Mouse (Mus musculus): ENCODE results near the gene Acpp. TPM values are rescaled to one million over a fixed set of nuclear protein-coding genes. Genes with fewer than 3 reads are reported as not detected.
A peak's percentile ranks its signal among the peaks of the same experiment; 100 is the strongest.

The Acpp gene
- polyA plus RNA-seq, 1 experiment from 2014 or later = 0.55 TPM

GRCm38 (mm10) chr9:104315499-104315898 lies 22.0 kb downstream of the Acpp start:
- Histone ChIP-seq H3K36me3 (ENCODE audit: control insufficient read depth, insufficient read depth, low read length) (no peaks in the 10 kb centered on the region), H3K27ac (ENCODE audit: low read length) (no peak overlapping the region), H3K27me3 (ENCODE audit: control insufficient read depth, insufficient read depth, low read depth, low read length) (no peaks in the 10 kb centered on the region), H3K9ac (ENCODE audit: low read depth, low read length) (no peak overlapping the region), H3K4me2 (ENCODE audit: low read length) (no peak overlapping the region), H3K4me1 (ENCODE audit: control insufficient read depth, insufficient read depth, low read length) (no peaks in the 10 kb centered on the region), H3K9me3 (replicated peaks; ENCODE audit: control insufficient read depth, low read length, poor library complexity, severe bottlenecking) (no peaks in the 10 kb centered on the region), H3K4me3 (ENCODE audit: low read depth, low read length) (no peak overlapping the region)
- peak; percentile 45; the same call in 1 of the 2 replicates for ATAC-seq
- WGBS = 10% methylated on average over 10 of the region's 10 CpGs

GRCm38 (mm10) chr9:104306734-104307133 lies 30.8 kb downstream of the Acpp start:
- no peak for ATAC-seq
- 12% methylated on average over 6 of the region's 6 CpGs for WGBS

GRCm38 (mm10) chr9:104305333-104306111 lies 32.0 kb downstream of the Acpp start:
- WGBS = 95% methylated on average over 6 of the region's 6 CpGs
- Histone ChIP-seq H3K9me3 (replicated peaks; ENCODE audit: control insufficient read depth, low read length, poor library complexity, severe bottlenecking) (no peaks in the 10 kb centered on the region), H3K36me3 (ENCODE audit: control insufficient read depth, insufficient read depth, low read length) (no peaks in the 10 kb centered on the region), H3K27ac (ENCODE audit: low read length) (no peak overlapping the region), H3K4me1 (ENCODE audit: control insufficient read depth, insufficient read depth, low read length) (no peaks in the 10 kb centered on the region), H3K4me2 (ENCODE audit: low read length) (no peak overlapping the region), H3K9ac (ENCODE audit: low read depth, low read length) (no peak overlapping the region), H3K27me3 (ENCODE audit: control insufficient read depth, insufficient read depth, low read depth, low read length) (no peaks in the 10 kb centered on the region), H3K4me3 (ENCODE audit: low read depth, low read length) (no peak overlapping the region)
- ATAC-seq = no peak

More at GRCm38 (mm10) chr9:104306734-104307133, 30.8 kb downstream of the Acpp start:
- Histone ChIP-seq H3K36me3 (ENCODE audit: control insufficient read depth, insufficient read depth, low read length) (no peaks in the 10 kb centered on the region), H3K9ac (ENCODE audit: low read depth, low read length) (no peak overlapping the region), H3K27ac (ENCODE audit: low read length) (no peak overlapping the region), H3K4me3 (ENCODE audit: low read depth, low read length) (no peak overlapping the region), H3K9me3 (replicated peaks; ENCODE audit: control insufficient read depth, low read length, poor library complexity, severe bottlenecking) (no peaks in the 10 kb centered on the region), H3K4me2 (ENCODE audit: low read length) (no peak overlapping the region), H3K4me1 (ENCODE audit: control insufficient read depth, insufficient read depth, low read length) (no peaks in the 10 kb centered on the region), H3K27me3 (ENCODE audit: control insufficient read depth, insufficient read depth, low read depth, low read length) (no peaks in the 10 kb centered on the region)

GRCm38 (mm10) chr9:104304800-104305199 lies 32.7 kb downstream of the Acpp start:
- no peak overlapping the region for H3K27ac ChIP-seq (ENCODE audit: low read length)
- no peak for ATAC-seq
- H3K27me3 ChIP-seq (ENCODE audit: control insufficient read depth, insufficient read depth, low read depth, low read length) = no peaks in the 10 kb centered on the region
- H3K4me3 ChIP-seq (ENCODE audit: low read depth, low read length) = no peak overlapping the region
- H3K9ac ChIP-seq (ENCODE audit: low read depth, low read length) = no peak overlapping the region
- no peaks in the 10 kb centered on the region for H3K9me3 ChIP-seq (replicated peaks; ENCODE audit: control insufficient read depth, low read length, poor library complexity, severe bottlenecking)
- H3K4me1 ChIP-seq (ENCODE audit: control insufficient read depth, insufficient read depth, low read length) = no peaks in the 10 kb centered on the region
- no peak overlapping the region for H3K4me2 ChIP-seq (ENCODE audit: low read length)
- WGBS = 82% methylated on average over 10 of the region's 10 CpGs
- H3K36me3 ChIP-seq (ENCODE audit: control insufficient read depth, insufficient read depth, low read length) = no peaks in the 10 kb centered on the region

GRCm38 (mm10) chr9:104304376-104304775 lies 33.2 kb downstream of the Acpp start:
- H3K4me2 ChIP-seq (ENCODE audit: low read length) = no peak overlapping the region
- ATAC-seq = no peak
- H3K4me3 ChIP-seq (ENCODE audit: low read depth, low read length) = no peak overlapping the region
- H3K9me3 ChIP-seq (replicated peaks; ENCODE audit: control insufficient read depth, low read length, poor library complexity, severe bottlenecking) = no peaks in the 10 kb centered on the region
- H3K27ac ChIP-seq (ENCODE audit: low read length) = no peak overlapping the region
- no peaks in the 10 kb centered on the region for H3K4me1 ChIP-seq (ENCODE audit: control insufficient read depth, insufficient read depth, low read length)
- no peak overlapping the region for H3K9ac ChIP-seq (ENCODE audit: low read depth, low read length)
- H3K36me3 ChIP-seq (ENCODE audit: control insufficient read depth, insufficient read depth, low read length) = no peaks in the 10 kb centered on the region
- H3K27me3 ChIP-seq (ENCODE audit: control insufficient read depth, insufficient read depth, low read depth, low read length) = no peaks in the 10 kb centered on the region
- 78% methylated on average over 4 of the region's 4 CpGs for WGBS

GRCm38 (mm10) chr9:104300569-104300968 lies 37.0 kb downstream of the Acpp start:
- no peak overlapping the region for H3K4me3 ChIP-seq (ENCODE audit: low read depth, low read length)
- H3K27ac ChIP-seq (ENCODE audit: low read length) = no peak overlapping the region
- no peaks in the 10 kb centered on the region for H3K27me3 ChIP-seq (ENCODE audit: control insufficient read depth, insufficient read depth, low read depth, low read length)
- H3K9ac ChIP-seq (ENCODE audit: low read depth, low read length) = no peak overlapping the region
- no peak overlapping the region for H3K4me2 ChIP-seq (ENCODE audit: low read length)
- H3K36me3 ChIP-seq (ENCODE audit: control insufficient read depth, insufficient read depth, low read length) = no peaks in the 10 kb centered on the region
- 82% methylated on average over 12 of the region's 12 CpGs for WGBS
- no peaks in the 10 kb centered on the region for H3K9me3 ChIP-seq (replicated peaks; ENCODE audit: control insufficient read depth, low read length, poor library complexity, severe bottlenecking)
- H3K4me1 ChIP-seq (ENCODE audit: control insufficient read depth, insufficient read depth, low read length) = no peaks in the 10 kb centered on the region
- ATAC-seq = no peak

GRCm38 (mm10) chr9:104297041-104297440 lies 40.5 kb downstream of the Acpp start:
- Histone ChIP-seq H3K9me3 (replicated peaks; ENCODE audit: control insufficient read depth, low read length, poor library complexity, severe bottlenecking) (no peaks in the 10 kb centered on the region), H3K27me3 (ENCODE audit: control insufficient read depth, insufficient read depth, low read depth, low read length) (no peaks in the 10 kb centered on the region), H3K27ac (ENCODE audit: low read length) (no peak overlapping the region), H3K36me3 (ENCODE audit: control insufficient read depth, insufficient read depth, low read length) (no peaks in the 10 kb centered on the region), H3K4me1 (ENCODE audit: control insufficient read depth, insufficient read depth, low read length) (no peaks in the 10 kb centered on the region), H3K4me2 (ENCODE audit: low read length) (no peak overlapping the region), H3K4me3 (ENCODE audit: low read depth, low read length) (no peak overlapping the region), H3K9ac (ENCODE audit: low read depth, low read length) (no peak overlapping the region)
- ATAC-seq = no peak
- 82% methylated on average over 3 of the region's 3 CpGs for WGBS

GRCm38 (mm10) chr9:104284934-104285333 lies 52.6 kb downstream of the Acpp start:
- no peak overlapping the region for H3K9ac ChIP-seq (ENCODE audit: low read depth, low read length)
- H3K4me3 ChIP-seq (ENCODE audit: low read depth, low read length) = no peak overlapping the region
- H3K9me3 ChIP-seq (replicated peaks; ENCODE audit: control insufficient read depth, low read length, poor library complexity, severe bottlenecking) = no peaks in the 10 kb centered on the region
- no peaks in the 10 kb centered on the region for H3K36me3 ChIP-seq (ENCODE audit: control insufficient read depth, insufficient read depth, low read length)
- no peaks in the 10 kb centered on the region for H3K27me3 ChIP-seq (ENCODE audit: control insufficient read depth, insufficient read depth, low read depth, low read length)
- 76% methylated on average over 6 of the region's 6 CpGs for WGBS
- no peak overlapping the region for H3K27ac ChIP-seq (ENCODE audit: low read length)
- H3K4me2 ChIP-seq (ENCODE audit: low read length) = no peak overlapping the region
- ATAC-seq = no peak
- no peaks in the 10 kb centered on the region for H3K4me1 ChIP-seq (ENCODE audit: control insufficient read depth, insufficient read depth, low read length)

- ATAC-seq = no peak
- no peak overlapping the region for H3K9ac ChIP-seq (ENCODE audit: low read depth, low read length)
- H3K4me2 ChIP-seq (ENCODE audit: low read length) = no peak overlapping the region
- H3K4me3 ChIP-seq (ENCODE audit: low read depth, low read length) = no peak overlapping the region
- 15% methylated on average over 8 of the region's 8 CpGs for WGBS
- no peak overlapping the region for H3K27ac ChIP-seq (ENCODE audit: low read length)
- no peaks in the 10 kb centered on the region for H3K4me1 ChIP-seq (ENCODE audit: control insufficient read depth, insufficient read depth, low read length)
- H3K36me3 ChIP-seq (ENCODE audit: control insufficient read depth, insufficient read depth, low read length) = no peaks in the 10 kb centered on the region
- no peaks in the 10 kb centered on the region for H3K9me3 ChIP-seq (replicated peaks; ENCODE audit: control insufficient read depth, low read length, poor library complexity, severe bottlenecking)
- no peaks in the 10 kb centered on the region for H3K27me3 ChIP-seq (ENCODE audit: control insufficient read depth, insufficient read depth, low read depth, low read length)
Observed at GRCm38 (mm10) chr9:104282536-104282935, 55.0 kb downstream of the Acpp start.

All from midbrain, embryonic 16.5 days (tissue).